Mouse (Mus musculus): ENCODE data around the gene Scgb1b30. TPM values are rescaled to one million over a fixed set of nuclear protein-coding genes. Genes with fewer than 3 reads are reported as not detected.

Gene Scgb1b30
- polyA plus RNA-seq, 1 experiment from 2014 or later: not detected

DNA sequence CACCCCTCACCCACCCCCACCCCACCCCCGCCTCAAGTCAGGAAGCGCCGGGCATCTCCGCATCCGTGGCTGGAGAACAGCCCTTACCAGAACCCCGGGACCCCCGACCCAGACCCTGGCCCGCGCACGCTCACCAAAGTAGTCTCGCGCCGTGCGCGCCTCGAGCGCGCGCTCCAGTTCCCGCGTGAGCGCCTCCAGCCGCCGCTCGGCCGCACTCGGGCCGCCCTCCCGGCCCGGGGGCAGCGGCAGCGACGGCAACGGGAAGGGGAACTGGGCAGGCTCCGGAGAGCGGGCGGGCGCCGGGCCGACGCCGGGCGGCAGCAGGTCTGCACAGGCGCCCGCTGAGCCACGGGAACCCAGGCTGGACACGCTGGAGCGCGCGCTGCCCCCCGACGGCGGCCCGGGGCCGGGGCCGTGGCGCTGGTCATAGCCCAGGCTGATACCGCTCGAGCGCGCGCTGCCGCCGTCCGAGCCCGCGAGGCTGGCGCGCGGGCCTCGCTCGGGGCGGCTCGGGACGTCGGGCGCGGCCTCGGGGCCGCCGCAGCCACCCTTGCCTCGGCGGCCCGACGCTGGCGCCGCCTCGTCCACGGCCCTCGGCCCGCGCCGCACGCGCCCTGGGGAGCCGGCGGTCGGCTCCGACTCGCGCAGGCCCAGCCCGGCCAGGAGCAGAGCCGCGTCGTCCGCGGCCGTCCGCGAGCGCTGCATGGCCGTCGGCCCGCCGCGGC is 37.3 kb downstream of the Scgb1b30 start:
- H3K9ac ChIP-seq: peak overlapping the region; percentile 91
- H3K27ac ChIP-seq (replicated peaks): peak overlapping the region; percentile 74
- peak overlapping the region; percentile 60 for H3K4me2 ChIP-seq
- ATAC-seq (ENCODE audit: low read depth): peak; percentile 78
- H3K4me3 ChIP-seq: peak overlapping the region; percentile 74
- no peaks in the 10 kb centered on the region for H3K27me3 ChIP-seq
- no peaks in the 10 kb centered on the region for H3K9me3 ChIP-seq
- H3K4me1 ChIP-seq (replicated peaks): peaks cover 20% of the 10 kb centered on the region
- peaks cover 3% of the 10 kb centered on the region; the same call in 1 of the 2 replicates for H3K36me3 ChIP-seq
- under 1% methylated on average over 112 of the region's 116 CpGs for WGBS

DNA sequence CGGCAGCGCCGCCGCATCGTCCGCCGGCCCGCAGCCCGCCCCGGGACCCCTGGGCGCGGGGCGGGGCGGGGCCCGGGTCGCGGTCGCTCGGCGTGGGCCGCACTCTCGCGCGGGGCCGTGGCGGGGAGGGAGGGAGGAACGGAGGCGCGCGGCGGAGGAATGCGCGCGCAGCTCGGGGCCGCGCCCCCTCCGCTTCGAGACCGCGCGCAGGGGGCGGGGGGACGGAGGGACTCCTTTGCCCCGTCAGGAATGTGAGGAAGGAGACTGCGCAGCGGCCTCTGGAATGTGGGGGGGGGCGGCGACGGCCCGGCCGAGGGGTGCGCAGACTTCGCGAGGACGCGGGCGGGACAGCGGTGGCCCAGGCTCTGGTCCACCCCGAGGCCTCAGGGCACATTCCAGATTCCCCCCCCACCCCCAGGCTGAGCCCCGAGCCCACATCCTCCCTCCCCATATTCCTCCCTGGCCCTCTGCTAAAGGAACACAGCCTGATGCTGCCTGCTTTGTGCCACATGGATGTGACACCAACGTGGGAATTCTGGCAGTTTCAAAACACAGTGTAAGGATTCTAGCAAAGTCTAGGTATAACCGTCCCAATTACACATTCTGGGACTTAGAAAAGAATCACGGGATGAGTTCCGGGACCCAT is 38.0 kb downstream of the Scgb1b30 start, which contains the start of gene Wtip:
TSS of gene Wtip (minus strand) at position 152 of the 646 bp plus-strand sequence.
- peak; percentile 81 for ATAC-seq (ENCODE audit: low read depth)

DNA sequence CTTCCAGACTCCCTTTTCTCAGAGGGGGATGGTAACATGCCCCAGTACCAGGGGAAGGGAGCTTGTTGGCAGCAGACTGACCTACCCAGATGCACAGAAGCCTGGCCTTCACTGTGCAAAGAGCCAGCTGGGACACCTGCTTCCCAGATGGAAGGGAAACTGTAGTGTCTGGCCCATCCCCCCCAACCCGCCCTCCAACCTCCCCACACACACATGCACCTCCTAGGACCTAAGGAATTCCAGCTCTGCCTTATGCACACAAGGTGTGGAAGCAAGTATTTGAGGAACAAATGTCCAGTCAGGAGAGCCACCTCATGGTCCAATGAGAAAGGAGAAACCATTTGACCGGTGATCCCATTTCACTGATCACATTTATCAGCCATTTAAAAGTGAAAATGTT is 39.1 kb downstream of the Scgb1b30 start:
- H3K9ac ChIP-seq: no peak overlapping the region
- H3K4me1 ChIP-seq (replicated peaks): peaks cover 20% of the 10 kb centered on the region
- WGBS: 75% methylated on average over 2 of the region's 2 CpGs
- 0 out of 2 replicates have a peak, but pooled peaks cover 2% of the 10 kb centered on the region for H3K36me3 ChIP-seq
- ATAC-seq (ENCODE audit: low read depth): no peak
- no peaks in the 10 kb centered on the region for H3K9me3 ChIP-seq
- no peak overlapping the region for H3K27ac ChIP-seq (replicated peaks)
- H3K27me3 ChIP-seq: no peaks in the 10 kb centered on the region
- H3K4me2 ChIP-seq: no peak overlapping the region
- no peak overlapping the region for H3K4me3 ChIP-seq

More for the DNA sequence above, 38.0 kb downstream of the Scgb1b30 start, which contains the start of gene Wtip:
- Histone ChIP-seq H3K27me3 (no peaks in the 10 kb centered on the region), H3K9me3 (no peaks in the 10 kb centered on the region), H3K4me3 (peak within 1 kb of the TSS; percentile 74), H3K4me2 (peak within 1 kb of the TSS; percentile 60), H3K4me1 (replicated peaks) (peaks cover 20% of the 10 kb centered on the region), H3K9ac (peak within 1 kb of the TSS; percentile 91), H3K36me3 (0 out of 2 replicates have a peak, but pooled peaks cover 3% of the 10 kb centered on the region), H3K27ac (replicated peaks) (peak within 1 kb of the TSS; percentile 74)
- WGBS: 2% methylated on average over 39 of the region's 65 CpGs

DNA sequence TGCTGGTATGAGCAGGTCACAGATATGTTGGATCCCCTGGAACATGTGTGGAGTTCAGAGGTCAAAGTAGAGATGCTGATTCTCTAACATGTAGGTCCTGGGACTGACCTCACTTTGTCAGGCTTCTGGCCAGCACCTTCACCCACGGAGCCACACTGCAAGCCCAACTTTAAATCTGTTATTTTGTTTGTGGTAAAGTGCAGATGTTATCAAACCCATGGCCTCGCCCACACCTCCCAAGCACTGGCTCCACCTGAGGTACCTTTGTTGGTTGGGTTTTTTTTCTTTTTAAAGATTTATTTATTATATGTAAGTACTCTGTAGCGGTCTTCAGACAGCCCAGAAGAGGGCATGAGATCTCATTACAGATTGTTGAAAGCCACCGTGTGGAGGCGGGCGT is 44.3 kb downstream of the Scgb1b30 start:
- WGBS: 94% methylated on average over 6 of the region's 6 CpGs
- H3K9ac ChIP-seq: no peak overlapping the region
- no peaks in the 10 kb centered on the region for H3K4me1 ChIP-seq (replicated peaks)
- no peak overlapping the region for H3K4me3 ChIP-seq
- no peak for ATAC-seq (ENCODE audit: low read depth)
- H3K4me2 ChIP-seq: no peak overlapping the region
- no peak overlapping the region for H3K27ac ChIP-seq (replicated peaks)
- no peaks in the 10 kb centered on the region for H3K27me3 ChIP-seq
- no peaks in the 10 kb centered on the region for H3K9me3 ChIP-seq
- H3K36me3 ChIP-seq: peaks cover 50% of the 10 kb centered on the region

DNA sequence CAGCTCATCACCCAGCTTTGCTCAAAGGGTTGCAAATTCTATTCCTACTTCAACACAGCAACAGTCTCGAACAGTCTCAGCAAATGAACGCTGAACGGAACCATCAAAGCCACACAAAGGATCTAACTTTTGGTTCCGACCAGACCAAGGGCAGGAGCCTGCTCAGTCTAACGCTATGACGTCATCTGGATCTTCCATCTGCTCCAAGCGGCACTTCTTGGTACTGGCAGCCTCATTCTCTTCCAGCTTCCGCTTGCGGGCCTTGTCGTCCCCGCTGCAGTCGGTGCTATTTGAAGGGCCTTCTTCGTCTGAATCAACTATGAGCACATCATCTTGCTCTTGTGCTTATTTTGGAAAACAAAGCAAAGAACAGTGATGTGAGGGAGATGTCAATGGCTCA is 45.9 kb downstream of the Scgb1b30 start:
- H3K4me2 ChIP-seq: no peak overlapping the region
- H3K36me3 ChIP-seq: peaks cover 66% of the 10 kb centered on the region
- WGBS: 97% methylated on average over 13 of the region's 13 CpGs
- H3K27me3 ChIP-seq: no peaks in the 10 kb centered on the region
- H3K9ac ChIP-seq: no peak overlapping the region
- no peaks in the 10 kb centered on the region for H3K4me1 ChIP-seq (replicated peaks)
- no peak for ATAC-seq (ENCODE audit: low read depth)
- H3K9me3 ChIP-seq: no peaks in the 10 kb centered on the region
- no peak overlapping the region for H3K27ac ChIP-seq (replicated peaks)
- no peak overlapping the region for H3K4me3 ChIP-seq

DNA sequence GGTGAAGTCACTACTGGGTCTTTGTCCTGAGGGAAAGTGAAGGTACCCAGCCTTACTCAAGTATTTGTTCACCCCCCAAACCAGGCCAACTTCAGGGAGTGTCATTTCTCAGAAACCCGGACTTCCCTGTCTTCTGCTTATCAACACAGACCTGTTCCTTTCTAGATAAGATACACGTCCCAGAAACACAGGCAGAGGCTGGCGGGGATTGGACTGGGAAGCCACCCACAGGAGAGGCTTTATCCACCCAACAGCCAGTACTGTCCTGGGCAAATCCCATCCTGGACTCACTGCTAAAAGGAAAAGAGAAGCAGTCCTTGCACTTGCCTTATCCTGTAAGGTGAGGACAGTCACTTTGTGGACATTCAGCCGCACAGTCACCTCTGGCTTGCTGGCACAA is 52.0 kb downstream of the Scgb1b30 start:
- peaks cover 99% of the 10 kb centered on the region for H3K36me3 ChIP-seq
- no peaks in the 10 kb centered on the region for H3K4me1 ChIP-seq (replicated peaks)
- H3K27me3 ChIP-seq: no peaks in the 10 kb centered on the region
- H3K4me3 ChIP-seq: no peak overlapping the region
- 0 out of 2 replicates have a peak, but pooled peaks cover 6% of the 10 kb centered on the region for H3K9me3 ChIP-seq
- H3K27ac ChIP-seq (replicated peaks): no peak overlapping the region
- no peak overlapping the region for H3K9ac ChIP-seq
- WGBS: 93% methylated on average over 4 of the region's 4 CpGs
- no peak overlapping the region for H3K4me2 ChIP-seq
- no peak for ATAC-seq (ENCODE audit: low read depth)

Other genes starting within 250 kb of the Scgb1b30 start
- not detected in 2 replicates for gene Scgb2b26, start 150.4 kb upstream of the Scgb1b30 start, polyA plus RNA-seq (2015; fragmentation: Nextera tagmentation; extraction: Ambion mirVana)
- not detected in 2 replicates for gene Scgb2b27, start 81.5 kb upstream of the Scgb1b30 start, polyA plus RNA-seq (2015; fragmentation: Nextera tagmentation; extraction: Ambion mirVana)
- not detected in 2 replicates for gene Scgb1b27, start 73.9 kb upstream of the Scgb1b30 start, polyA plus RNA-seq (2015; fragmentation: Nextera tagmentation; extraction: Ambion mirVana)
- gene Wtip, start 37.8 kb downstream of the Scgb1b30 start, polyA plus RNA-seq (2015; fragmentation: Nextera tagmentation; extraction: Ambion mirVana): 3.2 and 5.2 TPM in 2 replicates
- 188 and 193 TPM in 2 replicates for gene Uba2, start 74.2 kb downstream of the Scgb1b30 start, polyA plus RNA-seq (2015; fragmentation: Nextera tagmentation; extraction: Ambion mirVana)
- gene Pdcd2l, start 101.2 kb downstream of the Scgb1b30 start, polyA plus RNA-seq (2015; fragmentation: Nextera tagmentation; extraction: Ambion mirVana): 77.9 and 83.8 TPM in 2 replicates
- 209 and 242 TPM in 2 replicates for gene Gpi1, start 134.9 kb downstream of the Scgb1b30 start, polyA plus RNA-seq (2015; fragmentation: Nextera tagmentation; extraction: Ambion mirVana)
- gene Gm6096, start 155.6 kb downstream of the Scgb1b30 start, polyA plus RNA-seq (2015; fragmentation: Nextera tagmentation; extraction: Ambion mirVana): not detected in 2 replicates
- gene 4931406P16Rik, start 218.1 kb downstream of the Scgb1b30 start, polyA plus RNA-seq (2015; fragmentation: Nextera tagmentation; extraction: Ambion mirVana): 32.5 and 34.9 TPM in 2 replicates

Measured in neural tube, embryonic 13.5 days (tissue).